Mouse (Mus musculus): ENCODE measurements at regions not wholly inside any gene's neighbourhood (a gene's known extent, or its start where the extent isn't known, plus 50 kb on each side); places are given as distances from the start of the nearest gene placed in this dataset.

DNA sequence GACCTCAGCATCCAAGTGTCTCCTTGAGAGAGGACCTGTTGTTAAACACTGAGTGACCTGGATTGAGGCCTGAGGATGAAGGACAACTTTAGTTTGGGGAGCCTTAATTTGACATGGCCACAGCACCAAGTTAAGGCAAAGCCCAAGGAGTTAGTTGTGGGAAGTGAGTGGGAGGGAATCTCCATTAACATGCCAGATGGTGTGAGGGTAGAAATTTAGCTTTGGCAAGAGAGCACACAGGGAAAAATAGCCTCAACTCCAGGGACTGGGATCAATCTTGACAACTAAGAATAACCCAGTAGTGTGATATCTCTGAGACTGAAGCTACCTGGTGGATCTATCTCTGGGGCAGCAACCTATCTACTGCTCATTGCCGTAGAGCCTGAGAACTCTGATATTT is 105.4 kb downstream of the Ahr start:
- H3K4me3 ChIP-seq, result no peak overlapping the region
- no peak overlapping the region for H3K27ac ChIP-seq
- no peak for DNase-seq (ENCODE audit: low spot score in 2 of 2)
- TF ChIP-seq CTCF (conservative IDR thresholded peaks at IDR 0.05), result no peak

DNA sequence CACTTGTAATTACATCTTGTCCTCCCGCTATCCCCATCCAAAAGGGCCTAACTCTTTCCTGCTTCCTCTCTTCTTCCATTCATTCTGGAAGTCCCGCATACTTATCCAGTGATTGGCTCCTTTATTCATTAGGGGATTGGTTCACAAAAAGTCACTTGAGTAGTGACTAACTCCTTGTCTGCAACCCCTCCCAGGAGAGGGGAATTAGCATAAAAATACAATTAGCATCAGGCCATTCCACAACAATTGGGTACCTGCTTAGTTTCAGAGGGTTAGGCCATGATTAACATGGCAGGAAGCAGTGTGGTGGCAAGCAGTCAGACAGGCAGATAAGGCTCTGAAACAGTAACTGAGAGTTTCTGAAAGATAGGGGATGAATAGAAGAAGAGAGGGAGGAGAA is 115.6 kb downstream of the Ahr start:
- DNase-seq (ENCODE audit: low spot score in 2 of 2), result no peak
- no peak for TF ChIP-seq CTCF (conservative IDR thresholded peaks at IDR 0.05)
- Histone ChIP-seq H3K4me3 (no peak overlapping the region), H3K27ac (no peak overlapping the region)

DNA sequence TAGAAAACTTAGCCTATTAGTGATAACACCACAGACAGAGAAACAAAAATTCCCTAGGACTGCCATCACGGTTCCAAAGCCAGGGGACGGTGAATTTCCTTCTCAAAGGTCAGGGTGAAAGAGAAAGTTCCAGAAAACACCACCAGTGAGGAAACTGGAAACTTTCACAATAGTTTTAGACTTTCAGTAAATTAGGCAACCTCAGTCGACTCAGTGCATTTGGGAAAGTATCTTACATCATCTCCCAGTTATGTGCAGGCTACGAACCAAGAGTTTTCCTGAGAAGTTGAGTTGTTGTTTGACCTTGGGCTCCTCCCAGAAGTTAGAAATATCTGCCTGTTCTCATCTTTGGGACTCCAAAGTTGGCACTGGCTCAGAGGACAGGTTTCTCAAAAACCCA is 116.9 kb downstream of the Ahr start:
- no peak for DNase-seq (ENCODE audit: low spot score in 2 of 2)
- no peak for TF ChIP-seq CTCF (conservative IDR thresholded peaks at IDR 0.05)
- no peak overlapping the region for H3K4me3 ChIP-seq
- H3K27ac ChIP-seq, result no peak overlapping the region

DNA sequence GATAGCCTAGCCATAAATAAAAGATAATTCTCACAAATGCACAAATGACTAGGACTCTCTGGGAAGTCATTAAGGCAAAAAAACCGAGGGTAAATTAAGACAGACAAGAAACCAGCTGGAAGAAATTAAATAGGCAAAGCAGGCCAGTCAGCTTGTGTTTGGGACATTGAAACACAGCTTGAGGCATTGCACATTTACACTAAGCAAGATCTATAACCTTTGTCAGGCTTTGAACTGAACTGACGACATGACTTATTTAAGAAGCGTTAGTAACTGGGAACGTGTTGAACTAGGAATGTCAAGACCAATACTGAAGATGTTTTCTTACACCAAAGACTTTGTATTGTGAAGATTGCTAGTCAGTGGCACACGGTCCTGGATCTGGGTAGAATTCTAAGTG is 118.3 kb downstream of the Ahr start:
- DNase-seq (ENCODE audit: low spot score in 2 of 2), result no peak
- Histone ChIP-seq H3K4me3 (no peak overlapping the region), H3K27ac (no peak overlapping the region)
- no peak for TF ChIP-seq CTCF (conservative IDR thresholded peaks at IDR 0.05)

DNA sequence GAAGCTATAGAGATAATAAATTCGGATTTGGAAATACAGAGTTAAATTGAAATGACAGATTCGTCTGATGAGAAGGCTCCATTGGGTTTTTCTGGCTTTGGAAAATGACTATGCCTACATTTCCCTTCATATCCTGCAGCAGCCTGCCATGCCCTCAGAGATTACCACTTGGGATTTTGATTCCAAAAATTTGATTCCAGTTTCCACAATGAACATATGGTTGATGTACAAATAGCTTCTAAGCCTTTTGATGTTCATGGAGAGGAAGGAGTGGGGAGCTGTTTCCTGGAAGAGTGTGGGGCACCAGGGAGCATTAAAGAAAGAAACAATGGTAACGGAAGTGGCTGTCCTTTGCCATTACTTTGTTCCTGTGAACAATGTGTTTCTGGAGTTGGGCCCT is 122.1 kb downstream of the Ahr start:
- TF ChIP-seq CTCF (conservative IDR thresholded peaks at IDR 0.05), result no peak
- Histone ChIP-seq H3K27ac (no peak overlapping the region), H3K4me3 (no peak overlapping the region)
- DNase-seq (ENCODE audit: low spot score in 2 of 2), result no peak

DNA sequence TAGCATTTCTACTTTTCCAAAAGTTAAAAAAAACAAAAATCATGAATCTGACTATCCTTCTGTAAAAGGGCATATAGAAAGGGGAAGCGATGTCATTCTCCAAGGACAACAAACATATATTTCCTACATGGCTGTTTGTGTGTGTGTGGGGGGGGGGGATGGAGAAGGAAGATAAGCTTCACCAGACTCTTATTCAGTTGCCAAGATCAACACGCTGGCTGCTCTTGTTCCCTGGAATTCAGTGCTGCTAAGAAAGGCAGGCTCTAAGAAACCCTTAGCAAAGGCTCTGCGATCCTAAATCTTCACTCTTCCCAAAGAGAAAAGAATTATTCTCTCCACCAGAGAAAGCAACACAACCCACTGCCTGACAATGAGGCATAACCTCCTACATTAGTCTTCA is 126.4 kb downstream of the Ahr start:
- no peak for DNase-seq (ENCODE audit: low spot score in 2 of 2)
- H3K27ac ChIP-seq, result no peak overlapping the region

DNA sequence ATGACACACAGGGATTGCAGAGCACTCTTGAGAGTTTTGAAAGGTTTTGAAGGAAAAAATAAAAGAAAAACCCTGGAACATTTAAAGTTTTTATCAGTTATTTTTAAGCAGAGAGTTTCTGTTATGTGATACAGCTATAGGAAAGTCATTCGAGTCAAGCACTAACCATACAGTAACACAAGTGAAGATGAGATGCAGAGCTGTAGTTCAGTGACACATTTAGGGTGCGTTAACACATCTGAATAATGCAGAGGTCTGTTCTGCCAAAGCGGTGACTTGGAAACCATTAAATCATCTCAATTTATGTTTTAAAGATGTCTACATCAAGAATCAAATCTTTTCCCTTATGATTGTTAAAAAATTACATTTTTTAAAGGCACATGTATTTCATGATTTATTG is 126.8 kb downstream of the Ahr start:
- Histone ChIP-seq H3K4me3 (no peak overlapping the region), H3K27ac (no peak overlapping the region)
- TF ChIP-seq CTCF (conservative IDR thresholded peaks at IDR 0.05), result no peak
- no peak for DNase-seq (ENCODE audit: low spot score in 2 of 2)

More for the DNA sequence above, 126.4 kb downstream of the Ahr start:
- H3K4me3 ChIP-seq, result no peak overlapping the region
- no peak for TF ChIP-seq CTCF (conservative IDR thresholded peaks at IDR 0.05)

DNA sequence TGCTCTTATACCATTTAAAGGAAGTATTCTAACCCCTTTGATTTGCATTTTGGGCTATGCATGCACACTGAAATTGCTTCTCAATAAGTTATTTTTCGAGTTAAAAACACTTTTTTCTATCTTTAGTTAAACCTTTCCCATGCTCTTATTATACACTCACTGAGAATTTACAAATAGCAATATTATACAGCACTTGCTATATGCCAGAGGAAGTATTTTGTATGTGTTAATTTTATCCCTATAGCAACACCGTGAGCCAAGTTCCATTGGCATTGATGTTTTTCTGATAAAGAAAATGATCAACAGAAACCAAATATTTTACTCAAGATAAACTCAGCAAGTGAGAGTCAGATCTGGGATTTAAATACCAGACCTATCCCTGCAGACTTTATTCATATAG is 133.0 kb downstream of the Ahr start:
- no peak for DNase-seq (ENCODE audit: low spot score in 2 of 2)
- TF ChIP-seq CTCF (conservative IDR thresholded peaks at IDR 0.05), result no peak
- no peak overlapping the region for H3K4me3 ChIP-seq
- H3K27ac ChIP-seq, result no peak overlapping the region

DNA sequence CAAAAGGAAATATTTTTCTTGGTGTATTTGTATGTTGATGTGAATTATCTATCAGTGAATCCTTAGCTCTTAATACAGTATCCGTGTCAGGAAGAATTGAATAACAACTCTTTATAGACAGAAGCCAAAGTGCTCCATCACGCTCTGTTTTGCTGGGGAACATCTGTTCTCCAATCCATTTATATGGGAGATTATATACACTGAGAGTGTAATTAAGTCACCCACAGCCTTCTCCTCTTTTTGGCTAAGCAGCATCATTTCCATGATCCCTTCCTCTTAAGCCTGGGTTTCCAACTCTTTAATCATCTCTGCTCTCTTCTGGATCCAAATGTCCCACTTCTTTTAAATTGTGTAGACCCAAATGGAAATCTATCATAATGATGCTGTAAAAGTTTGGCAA is 133.6 kb downstream of the Ahr start:
- no peak overlapping the region for H3K4me3 ChIP-seq
- no peak for TF ChIP-seq CTCF (conservative IDR thresholded peaks at IDR 0.05)
- no peak overlapping the region for H3K27ac ChIP-seq
- DNase-seq (ENCODE audit: low spot score in 2 of 2), result peak in 1 of 2 experiments; percentile 12

DNA sequence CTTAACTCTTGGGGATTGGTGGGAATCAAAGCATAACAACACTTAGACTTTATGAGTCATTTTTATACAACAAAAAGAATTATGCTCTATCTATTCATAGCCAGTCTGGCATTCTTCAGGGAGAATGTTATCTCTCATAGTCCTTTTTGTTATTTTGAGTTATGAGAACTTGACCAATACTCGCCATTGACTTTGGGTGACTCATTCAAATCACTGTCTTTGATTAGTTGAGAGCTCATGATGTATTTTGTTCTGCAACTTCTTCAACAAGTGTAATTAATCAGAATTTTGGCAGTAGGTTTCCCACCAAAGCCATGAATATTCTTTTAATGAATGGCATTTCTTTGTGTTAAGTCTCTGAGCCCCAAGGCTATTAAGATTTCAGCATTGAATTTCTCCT is 139.6 kb downstream of the Ahr start:
- no peak for TF ChIP-seq CTCF (conservative IDR thresholded peaks at IDR 0.05)
- Histone ChIP-seq H3K27ac (no peak overlapping the region), H3K4me3 (no peak overlapping the region)
- DNase-seq (ENCODE audit: low spot score in 2 of 2), result no peak

DNA sequence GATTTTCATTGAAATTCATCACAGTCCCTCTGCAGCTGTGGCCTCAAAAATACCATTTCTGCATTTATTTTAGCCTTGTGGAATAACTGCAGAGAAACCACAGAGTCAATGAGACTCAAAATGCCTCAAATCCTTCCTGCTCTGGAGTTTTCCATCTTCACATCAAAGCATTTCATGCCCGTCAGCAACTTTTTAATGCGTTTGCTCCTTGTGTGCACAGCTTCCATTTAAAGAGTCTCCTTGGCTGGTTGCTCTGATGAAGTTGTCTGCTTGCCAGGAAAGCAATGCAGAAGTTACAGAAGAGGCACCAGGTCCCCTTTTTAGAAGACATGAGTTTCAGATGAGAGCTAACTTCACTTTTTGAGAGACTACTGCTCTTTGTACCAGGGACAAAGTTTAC is 142.7 kb downstream of the Ahr start:
- Histone ChIP-seq H3K27ac (no peak overlapping the region), H3K4me3 (no peak overlapping the region)
- no peak for TF ChIP-seq CTCF (conservative IDR thresholded peaks at IDR 0.05)
- no peak for DNase-seq (ENCODE audit: low spot score in 2 of 2)

DNA sequence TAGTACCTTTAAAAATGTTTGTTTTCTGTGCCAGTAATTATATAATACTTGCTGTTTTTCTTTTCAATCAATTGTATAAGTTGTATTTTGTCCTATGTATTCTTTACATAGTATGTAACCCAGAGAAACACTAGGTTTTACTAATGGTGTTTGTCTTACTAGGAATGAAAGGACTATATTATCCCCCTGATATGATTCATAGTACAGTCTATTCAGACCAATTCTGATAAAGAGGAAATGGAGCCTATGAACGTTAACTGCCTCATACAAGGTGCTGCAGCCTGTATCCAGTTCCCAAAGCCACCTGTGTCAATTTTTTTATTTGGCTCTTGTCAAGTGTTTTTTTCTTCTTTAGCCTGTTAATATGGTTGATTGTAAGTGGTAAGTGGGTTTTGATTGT is 144.6 kb downstream of the Ahr start:
- Histone ChIP-seq H3K27ac (no peak overlapping the region), H3K4me3 (no peak overlapping the region)
- no peak for DNase-seq (ENCODE audit: low spot score in 2 of 2)
- no peak for TF ChIP-seq CTCF (conservative IDR thresholded peaks at IDR 0.05)

DNA sequence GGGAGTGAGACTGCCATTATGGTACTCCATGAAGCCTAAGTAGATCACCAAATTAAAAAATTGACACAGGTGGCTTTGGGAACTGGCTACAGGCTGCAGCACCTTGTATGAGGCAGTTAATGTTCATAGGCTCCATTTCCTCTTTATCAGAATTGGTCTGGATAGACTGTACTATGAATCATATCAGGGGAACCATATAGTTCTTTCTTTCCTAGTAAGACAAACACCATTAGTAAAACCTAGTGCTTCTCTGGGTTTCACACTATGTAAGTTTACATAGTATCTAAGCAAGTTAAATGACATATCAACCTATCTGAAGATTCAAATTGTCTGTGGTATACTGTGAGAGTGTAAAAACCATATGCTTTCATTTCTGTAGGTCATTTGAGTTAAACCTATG is 145.0 kb downstream of the Ahr start:
- DNase-seq (ENCODE audit: low spot score in 2 of 2), result no peak
- Histone ChIP-seq H3K4me3 (no peak overlapping the region), H3K27ac (no peak overlapping the region)
- TF ChIP-seq CTCF (conservative IDR thresholded peaks at IDR 0.05), result no peak

DNA sequence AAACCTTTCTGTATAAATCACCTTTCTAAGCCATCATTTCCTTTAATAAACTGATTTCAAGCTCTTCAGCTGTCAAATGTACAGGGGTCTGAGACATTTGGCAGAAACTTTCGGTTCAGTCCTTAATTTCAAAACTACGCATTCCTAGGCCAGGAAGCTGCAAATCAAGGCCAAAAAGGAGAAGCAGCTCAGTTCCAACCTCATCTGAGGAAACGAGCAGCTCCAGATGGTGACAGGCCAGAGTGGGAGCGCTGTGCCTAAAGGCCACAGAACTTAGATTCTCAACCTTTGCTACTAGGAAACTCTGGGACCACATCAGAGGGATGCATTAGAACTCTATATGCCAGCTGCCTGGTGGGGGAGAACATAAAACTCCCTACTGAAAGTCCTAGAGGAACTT is 150.6 kb downstream of the Ahr start:
- TF ChIP-seq CTCF (conservative IDR thresholded peaks at IDR 0.05), result no peak
- Histone ChIP-seq H3K4me3 (no peak overlapping the region), H3K27ac (no peak overlapping the region)
- DNase-seq (ENCODE audit: low spot score in 2 of 2), result no peak

DNA sequence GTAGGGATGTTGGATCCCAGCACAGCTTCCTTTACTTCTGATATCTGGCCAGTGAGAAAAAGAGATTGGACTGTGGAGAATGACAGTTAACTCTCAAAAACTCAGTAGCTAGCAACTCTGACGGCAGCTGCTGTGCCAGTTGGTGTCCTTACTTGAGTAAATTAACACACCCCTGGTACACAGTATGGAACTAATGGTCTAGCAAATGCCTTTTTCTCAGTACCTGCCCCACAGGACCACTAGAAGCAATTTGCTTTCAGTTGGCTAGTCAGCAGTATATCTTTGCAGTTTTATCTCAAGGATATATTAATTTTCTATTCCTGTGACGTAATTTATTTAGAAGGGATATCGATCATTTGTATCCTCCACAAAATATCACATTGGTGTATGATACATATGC is 157.6 kb downstream of the Ahr start:
- Histone ChIP-seq H3K27ac (no peak overlapping the region), H3K4me3 (no peak overlapping the region)
- no peak for TF ChIP-seq CTCF (conservative IDR thresholded peaks at IDR 0.05)
- DNase-seq (ENCODE audit: low spot score in 2 of 2), result no peak

All from layer of hippocampus, adult 2 months (tissue).